Mouse (Mus musculus) layer of hippocampus, postnatal 25 days (tissue): ENCODE data around the gene D16Ertd472e. TPM values are rescaled to one million over a fixed set of nuclear protein-coding genes. Genes with fewer than 3 reads are reported as not detected.

ENCODE experiments used
- DNase-seq, 2 experiments: peaks; one replicate each; pipeline ENCODE4 v3.0.0; 2022; ENCODE audit warnings: mixed read lengths in 2 of 2, low spot score in 1 of 2; ENCODE audit errors: extremely low spot score in 1 of 2
- total RNA-seq, 2 experiments: library from RNA; stranded (reverse); gene quantifications; 2 replicates each; pipeline ENCODE4 v1.2.3; 2021

The D16Ertd472e gene
- total RNA-seq, 2 experiments from 2014 or later, result 11.6 to 12.7 TPM

GRCm38 (mm10) chr16:78574241-78574640 is 2.3 kb downstream of the D16Ertd472e start:
- DNase-seq, result no peak

GRCm38 (mm10) chr16:78573016-78573415 is 3.5 kb downstream of the D16Ertd472e start:
- no peak for DNase-seq

- no peak for DNase-seq
These were observed 12.2 kb downstream of the D16Ertd472e start for GRCm38 (mm10) chr16:78564110-78564821.

- DNase-seq, result no peak
These were observed 13.2 kb downstream of the D16Ertd472e start for GRCm38 (mm10) chr16:78563093-78563971.

GRCm38 (mm10) chr16:78560627-78561026 is 15.9 kb downstream of the D16Ertd472e start:
- no peak for DNase-seq

GRCm38 (mm10) chr16:78560063-78560462 is 16.4 kb downstream of the D16Ertd472e start:
- DNase-seq, result no peak

GRCm38 (mm10) chr16:78557573-78557972 is 18.9 kb downstream of the D16Ertd472e start:
- DNase-seq, result no peak

GRCm38 (mm10) chr16:78554911-78555648 is 21.4 kb downstream of the D16Ertd472e start:
- DNase-seq, result no peak

- no peak for DNase-seq
These were observed 29.1 kb downstream of the D16Ertd472e start for GRCm38 (mm10) chr16:78547367-78547766.

GRCm38 (mm10) chr16:78546529-78546928 is 30.0 kb downstream of the D16Ertd472e start:
- no peak for DNase-seq

- DNase-seq, result no peak
These were observed 35.9 kb downstream of the D16Ertd472e start for GRCm38 (mm10) chr16:78540376-78541246.

GRCm38 (mm10) chr16:78537798-78538422 is 38.6 kb downstream of the D16Ertd472e start:
- DNase-seq, result no peak

GRCm38 (mm10) chr16:78537322-78537721 is 39.2 kb downstream of the D16Ertd472e start:
- DNase-seq, result no peak

GRCm38 (mm10) chr16:78534468-78534867 is 42.0 kb downstream of the D16Ertd472e start:
- DNase-seq, result no peak

- no peak for DNase-seq
These were observed 44.4 kb downstream of the D16Ertd472e start for GRCm38 (mm10) chr16:78531957-78532605.

GRCm38 (mm10) chr16:78522974-78523373 is 53.5 kb downstream of the D16Ertd472e start:
- DNase-seq, result no peak

GRCm38 (mm10) chr16:78518697-78519096 is 57.8 kb downstream of the D16Ertd472e start:
- DNase-seq, result no peak

- no peak for DNase-seq
These were observed 59.3 kb downstream of the D16Ertd472e start for GRCm38 (mm10) chr16:78517171-78517570.

GRCm38 (mm10) chr16:78511526-78511925 is 65.0 kb downstream of the D16Ertd472e start:
- no peak for DNase-seq
